Mouse (Mus musculus) CH12.LX (cell line): ENCODE results near the gene Nlrc3. TPM values are rescaled to one million over a fixed set of nuclear protein-coding genes. Genes with fewer than 3 reads are reported as not detected.
"Not testable (repeated sequence)": the region's sequence is repeated elsewhere in the genome, so short reads cannot be mapped to it uniquely, and the experiment has no call there.

Source experiments
- DNase-seq: peaks from one replicate; pipeline ENCODE4 v3.0.0-alpha.2; 2013; ENCODE audit errors: extremely low read depth
- H3K27ac ChIP-seq: 2 replicates; pipeline ENCODE4 v1.5.1; 2012; ENCODE audit warnings: low read depth, mild to moderate bottlenecking, control low read depth, moderate library complexity; ENCODE audit not compliant: insufficient read depth
- H3K27me3 ChIP-seq: replicated peaks from 2 replicates; pipeline ENCODE3; 2012; ENCODE audit warnings: inconsistent platforms
- H3K36me3 ChIP-seq, 2 experiments: replicated peaks in 1 of 2; 2 replicates each; pipeline versions ENCODE3 to v1.6.1; 2012; ENCODE audit warnings: inconsistent platforms in 1 of 2, low read length in 1 of 2, mild to moderate bottlenecking in 1 of 2, mixed read lengths in 1 of 2, moderate library complexity in 1 of 2; ENCODE audit not compliant: control insufficient read depth in 1 of 2, insufficient read depth in 1 of 2
- H3K4me1 ChIP-seq, 2 experiments: 2 replicates each; pipeline ENCODE4 v1.6.1; 2012; ENCODE audit warnings: inconsistent platforms in 1 of 2, moderate library complexity in 1 of 2; ENCODE audit not compliant: insufficient read depth in 2 of 2, control insufficient read depth in 1 of 2
- H3K4me2 ChIP-seq: 2 replicates; pipeline ENCODE4 v1.6.1; 2012; ENCODE audit warnings: low read depth, mild to moderate bottlenecking, control low read depth; ENCODE audit not compliant: poor library complexity, insufficient read depth, severe bottlenecking
- H3K4me3 ChIP-seq, 3 experiments: fragments of 150-350 bp in 1 of 3; sonication (generic) in 1 of 3; replicated peaks in 1 of 3; 2 replicates each; pipeline versions ENCODE3 to v1.5.1; 2011 to 2012; ENCODE audit warnings: low read depth in 2 of 3, low read length in 2 of 3, mild to moderate bottlenecking in 2 of 3, moderate library complexity in 2 of 3, control low read depth in 1 of 3, improper control_type of control experiment in 1 of 3, inconsistent platforms in 1 of 3, mixed read lengths in 1 of 3; ENCODE audit not compliant: poor library complexity in 1 of 3
- H3K79me2 ChIP-seq: replicated peaks from 2 replicates; pipeline ENCODE4 v1.6.1; 2012; ENCODE audit warnings: mild to moderate bottlenecking, moderate library complexity; ENCODE audit not compliant: control insufficient read depth, poor library complexity, insufficient read depth, severe bottlenecking; ENCODE audit errors: extremely low read depth
- H3K9ac ChIP-seq: 2 replicates; pipeline ENCODE4 v1.6.1; 2012; ENCODE audit warnings: low read depth, mild to moderate bottlenecking, control low read depth, moderate library complexity; ENCODE audit not compliant: insufficient read depth
- H3K9me3 ChIP-seq: replicated peaks from 2 replicates; pipeline ENCODE3; 2012; ENCODE audit warnings: low read length, inconsistent platforms, mixed read lengths
- CHD2 ChIP-seq: IDR thresholded peaks from 2 replicates; pipeline ENCODE4 v1.6.1; 2011; ENCODE audit warnings: low read length, improper control_type of control experiment
- CTCF ChIP-seq, 2 experiments: IDR thresholded peaks in 1 of 2; conservative IDR thresholded peaks in 1 of 2; 2 replicates each; pipeline ENCODE4 v1.5.1; 2011 to 2012; ENCODE audit warnings: low read depth in 2 of 2, low read length in 2 of 2, improper control_type of control experiment in 1 of 2, inconsistent platforms in 1 of 2, mild to moderate bottlenecking in 1 of 2, moderate library complexity in 1 of 2
- E2F4 ChIP-seq: IDR thresholded peaks from 2 replicates; pipeline ENCODE4 v1.6.1; 2011; ENCODE audit warnings: low read depth, low read length, improper control_type of control experiment; ENCODE audit not compliant: insufficient replicate concordance
- GABPA ChIP-seq: IDR thresholded peaks from 2 replicates; pipeline ENCODE4 v1.6.1; 2012; ENCODE audit warnings: low read depth, low read length, improper control_type of control experiment, inconsistent platforms; ENCODE audit not compliant: insufficient replicate concordance
- HCFC1 ChIP-seq: IDR thresholded peaks from 2 replicates; pipeline ENCODE4 v1.6.1; 2012; ENCODE audit warnings: low read depth, mild to moderate bottlenecking, inconsistent platforms, low read length, improper control_type of control experiment
- IRF4 ChIP-seq: IDR thresholded peaks from 2 replicates; pipeline ENCODE4 v1.6.1; 2014; ENCODE audit warnings: low read depth, mild to moderate bottlenecking, inconsistent platforms, low read length, improper control_type of control experiment
- MEF2A ChIP-seq: IDR thresholded peaks from 2 replicates; pipeline ENCODE4 v1.6.1; 2014; ENCODE audit warnings: low read depth, mild to moderate bottlenecking, inconsistent platforms, low read length, improper control_type of control experiment, borderline replicate concordance
- MYC ChIP-seq: IDR thresholded peaks from 2 replicates; pipeline ENCODE4 v1.6.1; 2011; ENCODE audit warnings: low read depth, mild to moderate bottlenecking, improper control_type of control experiment, low read length
- NRF1 ChIP-seq: IDR thresholded peaks from 2 replicates; pipeline ENCODE4 v1.6.1; 2014; ENCODE audit warnings: low read depth, mild to moderate bottlenecking, inconsistent platforms, low read length, improper control_type of control experiment, moderate library complexity
- PAX5 ChIP-seq: IDR thresholded peaks from 2 replicates; pipeline ENCODE4 v1.6.1; 2012; ENCODE audit warnings: low read length, inconsistent platforms, mixed read lengths
- POLR2A ChIP-seq: IDR thresholded peaks from 2 replicates; pipeline ENCODE4 v1.6.1; 2011; ENCODE audit warnings: low read depth, mild to moderate bottlenecking, improper control_type of control experiment, low read length
- RAD21 ChIP-seq: IDR thresholded peaks from 2 replicates; pipeline ENCODE4 v1.6.1; 2011; ENCODE audit warnings: low read depth, mild to moderate bottlenecking, low read length, improper control_type of control experiment, moderate library complexity
- SIN3A ChIP-seq: IDR thresholded peaks from 2 replicates; pipeline ENCODE4 v1.6.1; 2012; ENCODE audit warnings: low read length, improper control_type of control experiment, inconsistent platforms
- TBP ChIP-seq: conservative IDR thresholded peaks from 2 replicates; pipeline ENCODE4 v1.6.1; 2011; ENCODE audit warnings: low read depth, low read length, improper control_type of control experiment
- UBTF ChIP-seq: IDR thresholded peaks from 2 replicates; pipeline ENCODE4 v1.6.1; 2012; ENCODE audit warnings: low read depth, mild to moderate bottlenecking, inconsistent platforms, low read length, improper control_type of control experiment, moderate library complexity
- USF1 ChIP-seq: IDR thresholded peaks from 2 replicates; pipeline ENCODE4 v1.6.1; 2014; ENCODE audit warnings: low read depth, mild to moderate bottlenecking, inconsistent platforms, low read length, improper control_type of control experiment
- ZC3H11A ChIP-seq: IDR thresholded peaks from 2 replicates; pipeline ENCODE4 v1.6.1; 2012; ENCODE audit warnings: low read depth, mild to moderate bottlenecking, inconsistent platforms, low read length, improper control_type of control experiment
- ZKSCAN1 ChIP-seq: IDR thresholded peaks from 2 replicates; pipeline ENCODE4 v1.6.1; 2012; ENCODE audit warnings: low read depth, inconsistent platforms, low read length, improper control_type of control experiment, borderline replicate concordance
- ZMIZ1 ChIP-seq: IDR thresholded peaks from 2 replicates; pipeline ENCODE4 v1.6.1; 2012; ENCODE audit warnings: low read depth, mild to moderate bottlenecking, inconsistent platforms, low read length, improper control_type of control experiment
- ZNF384 ChIP-seq: IDR thresholded peaks from 2 replicates; pipeline ENCODE4 v1.6.1; 2012; ENCODE audit warnings: low read depth, low read length, improper control_type of control experiment, inconsistent platforms
- dilution Hi-C: fragments of 300-500 bp; cut with MboI; formaldehyde crosslinking; loops from 2 replicates; pipeline ENCODE4 v1.14.3; 2020; ENCODE audit warnings: low sequenced_read_pairs; ENCODE audit not compliant: extremely low pct_unique_long_range_greater_than_20kb, extremely low pct_ligation_motif_present
- in situ Hi-C: fragments of 300-500 bp; cut with MboI; formaldehyde crosslinking; loops from 3 replicates; pipeline ENCODE4 v1.14.3; 2019; ENCODE audit warnings: low sequenced_read_pairs, low pct_ligation_motif_present, low pct_unique_long_range_greater_than_20kb, mixed read lengths
- polyA plus RNA-seq: library from polyadenylated mRNA; unstranded; fragments of >175 nt; gene quantifications from 2 replicates; pipeline ENCODE4 v1.2.1, GENCODE M21; 2012; ENCODE audit warnings: low read depth; ENCODE audit not compliant: insufficient read length
- total RNA-seq, 2 experiments: library from RNA; depleted of rRNA; stranded (reverse); fragments of 300-350 nt in 1 of 2; fragments of >200 nt in 1 of 2; gene quantifications; 2 replicates each; pipeline ENCODE4 v1.2.3; 2012 to 2014

The Nlrc3 gene
- total and polyA plus RNA-seq, 3 experiments = 0.13 to 0.69 TPM; not detected in 1

- dilution Hi-C loops, H3K4me1 ChIP-seq, H3K9me3 ChIP-seq, H3K36me3 ChIP-seq, H3K4me3 ChIP-seq, H3K27me3 ChIP-seq, DNase-seq, H3K79me2 ChIP-seq, in situ Hi-C loops, H3K27ac ChIP-seq, H3K9ac ChIP-seq, H3K4me2 ChIP-seq: not testable (repeated sequence)
These were observed 41.0 kb upstream of the Nlrc3 start for GRCm38 (mm10) chr16:4017466-4017865.

- H3K4me1 ChIP-seq, H3K79me2 ChIP-seq, H3K9ac ChIP-seq, H3K27me3 ChIP-seq, in situ Hi-C loops, H3K4me2 ChIP-seq, dilution Hi-C loops, H3K27ac ChIP-seq, H3K9me3 ChIP-seq, H3K4me3 ChIP-seq, H3K36me3 ChIP-seq, DNase-seq: not testable (repeated sequence)
These were observed 40.4 kb upstream of the Nlrc3 start for GRCm38 (mm10) chr16:4016786-4017185.

- no peaks in the 10 kb centered on the region for H3K27me3 ChIP-seq
These were observed 37.7 kb upstream of the Nlrc3 start for GRCm38 (mm10) chr16:4014040-4014668.

More at GRCm38 (mm10) chr16:4014040-4014668, 37.7 kb upstream of the Nlrc3 start:
- TF ChIP-seq ZKSCAN1 = no peak
- no peak for TF ChIP-seq USF1
- no peak for TF ChIP-seq SIN3A
- TF ChIP-seq MEF2A = no peak
- TF ChIP-seq TBP = no peak
- TF ChIP-seq ZC3H11A = no peak
- TF ChIP-seq MYC = no peak
- TF ChIP-seq CHD2 = no peak
- TF ChIP-seq PAX5 = no peak
- no peak for TF ChIP-seq NRF1
- TF ChIP-seq GABPA = no peak
- TF ChIP-seq UBTF = no peak
- no peak for TF ChIP-seq POLR2A
- no peak for TF ChIP-seq HCFC1
- no peak for TF ChIP-seq ZNF384
- TF ChIP-seq ZMIZ1 = no peak
- TF ChIP-seq CTCF (conservative IDR thresholded peaks at IDR 0.05 in 1 of 2, IDR thresholded peaks at IDR 0.05 in 1 of 2; ENCODE audit: low read depth in 2 of 2, low read length in 2 of 2) = no peak
- no peak for TF ChIP-seq RAD21
- TF ChIP-seq E2F4 = no peak
- TF ChIP-seq IRF4 = no peak
- no peaks in the 10 kb centered on the region for H3K36me3 ChIP-seq
- no peak overlapping the region for H3K27ac ChIP-seq
- H3K9ac ChIP-seq = no peak overlapping the region
- in situ Hi-C loops = no loop called here
- H3K4me2 ChIP-seq = no peak overlapping the region
- DNase-seq = no peak
- no peaks in the 10 kb centered on the region for H3K79me2 ChIP-seq
- peaks cover 8% of the 10 kb centered on the region for H3K9me3 ChIP-seq
- dilution Hi-C loops = no loop called here
- no peaks in the 10 kb centered on the region for H3K4me1 ChIP-seq
- H3K4me3 ChIP-seq = no peak overlapping the region
